Mouse (Mus musculus) small intestine, adult 2 months (tissue): ENCODE results near the gene Arhgap24.

Experiments used
- CTCF ChIP-seq: fragments of 200-500 bp; IDR thresholded peaks from 2 replicates; pipeline ENCODE4 v1.5.1; 2012; ENCODE audit warnings: low read depth, mild to moderate bottlenecking, control low read depth, inconsistent platforms, low read length, moderate library complexity, mixed read lengths; ENCODE audit not compliant: insufficient replicate concordance, insufficient read length; ENCODE audit errors: extremely low read depth
- POLR2A ChIP-seq: fragments of 200-500 bp; IDR thresholded peaks from 2 replicates; pipeline ENCODE4 v1.6.1; 2012; ENCODE audit warnings: low read depth, mild to moderate bottlenecking, control low read depth, inconsistent platforms, low read length, moderate library complexity

DNA sequence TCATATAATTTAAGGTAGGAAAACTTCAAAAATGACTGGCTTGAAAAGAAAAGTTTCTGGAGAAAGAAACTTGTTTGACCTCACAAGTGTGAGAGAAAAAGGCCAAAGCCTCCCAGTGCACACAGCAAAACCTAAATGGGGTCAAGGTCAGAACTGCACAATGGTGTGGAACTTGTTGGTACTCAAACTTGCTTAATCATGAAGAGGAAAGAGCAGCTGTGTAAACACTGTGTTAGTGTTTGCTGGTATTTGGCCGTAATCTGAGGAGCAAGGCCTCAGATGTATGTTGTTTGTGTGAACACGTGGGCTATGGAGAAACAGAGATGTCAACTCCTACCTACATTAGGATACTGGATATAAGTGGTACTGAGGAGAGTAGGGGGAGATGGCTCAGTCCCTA lies 212.0 kb downstream of the Arhgap24 start:
- TF ChIP-seq CTCF (no peak), POLR2A (no peak)
